In genomic region chr4:115827535-115827887, GRCm38 (mm10) we compare ENCODE assay signal across 8 mouse cellular contexts. TPM values are rescaled to one million over a fixed set of nuclear protein-coding genes. Genes with fewer than 3 reads are reported as not detected.
DNase-seq lines count a peak whose midpoint lies in the region; ATAC-seq lines count a peak whose summit lies in the region.

No protein-coding gene starts in this region.

- 4% methylated on average over 4 of the region's 4 CpGs for WGBS in liver, embryonic 15.5 days (ENCODE audit: insufficient replicate concordance)

- peaks cover 16% of the 10 kb centered on the region for H3K36me3 ChIP-seq in liver, embryonic 15.5 days (replicated peaks)

- H3K4me3 ChIP-seq in liver, embryonic 15.5 days (replicated peaks): peak overlapping the region; percentile 87

- H3K4me1 ChIP-seq in liver, embryonic 15.5 days (replicated peaks): peaks cover 84% of the 10 kb centered on the region

- no peaks in the 10 kb centered on the region for H3K27me3 ChIP-seq in liver, embryonic 15.5 days

- H3K27ac ChIP-seq in liver, embryonic 15.5 days (replicated peaks): peak overlapping the region; percentile 88

- peak; percentile 13 to 20 for DNase-seq in cerebellum, postnatal 10 days
- peak; percentile 26 for DNase-seq in thymus, postnatal 4 days
- DNase-seq in thymus, postnatal 14 days: no peak
- DNase-seq in frontal cortex, postnatal 36 days (ENCODE audit: low spot score in 2 of 2): no peak
- DNase-seq in urinary bladder, adult 2 months (ENCODE audit: low spot score): no peak

- H3K9me3 ChIP-seq in liver, embryonic 15.5 days (replicated peaks): no peaks in the 10 kb centered on the region

- peak overlapping the region; percentile 89 for H3K4me2 ChIP-seq in liver, embryonic 15.5 days

- H3K9ac ChIP-seq in liver, embryonic 15.5 days: peak overlapping the region; percentile 85

- ATAC-seq in cerebellum, adult (ENCODE audit: insufficient number of reproducible peaks, low FRiP score, low TSS enrichment): no peak
- ATAC-seq in liver, embryonic 15.5 days (ENCODE audit: insufficient read depth): no peak
- ATAC-seq in erythroid progenitor cell, adult 5-6 weeks (replicated peaks; ENCODE audit: low FRiP score, poor library complexity, severe bottlenecking): no peak

RNA-seq across cellular contexts. Expression of gene Mob3c, which starts 0.4 kb away (rescaled TPM):
- 8.0 and 8.2 TPM in 2 replicates for polyA plus RNA-seq in liver, embryonic 15.5 days (2015; fragmentation: Nextera tagmentation; extraction: Ambion mirVana)
- total RNA-seq in erythroid progenitor cell, adult 5-6 weeks (2015; ENCODE audit: low replicate concordance): 6.7 and 26.3 TPM in 2 replicates
- 1.4 and 9.2 TPM in 2 replicates for total RNA-seq in erythroid progenitor cell, adult 5-6 weeks (2017; ENCODE audit: low replicate concordance)
- polyA plus RNA-seq in urinary bladder, adult 2 months (2012; rRNA removed): 10.3 and 19.3 TPM in 2 replicates

RNA-seq across cellular contexts. Expression of gene Mknk1, which starts 11.5 kb away (rescaled TPM):
- polyA plus RNA-seq in liver, embryonic 15.5 days (2015; fragmentation: Nextera tagmentation; extraction: Ambion mirVana): 30.0 and 33.1 TPM in 2 replicates
- total RNA-seq in erythroid progenitor cell, adult 5-6 weeks (2015; ENCODE audit: low replicate concordance): 82.9 and 104 TPM in 2 replicates
- 116 and 146 TPM in 2 replicates for total RNA-seq in erythroid progenitor cell, adult 5-6 weeks (2017; ENCODE audit: low replicate concordance)
- 44.8 and 59.6 TPM in 2 replicates for polyA plus RNA-seq in urinary bladder, adult 2 months (2012; rRNA removed)

RNA-seq across cellular contexts. Expression of gene Atpaf1, which starts 42.9 kb away (rescaled TPM):
- polyA plus RNA-seq in liver, embryonic 15.5 days (2015; fragmentation: Nextera tagmentation; extraction: Ambion mirVana): 15.7 and 16.4 TPM in 2 replicates
- 4.2 and 5.8 TPM in 2 replicates for total RNA-seq in erythroid progenitor cell, adult 5-6 weeks (2015; ENCODE audit: low replicate concordance)
- total RNA-seq in erythroid progenitor cell, adult 5-6 weeks (2017; ENCODE audit: low replicate concordance): 8.1 and 14.3 TPM in 2 replicates
- polyA plus RNA-seq in urinary bladder, adult 2 months (2012; rRNA removed): 18.1 and 19.0 TPM in 2 replicates

RNA-seq across cellular contexts. Expression of gene Tex38, which starts 46.7 kb away (rescaled TPM):
- polyA plus RNA-seq in liver, embryonic 15.5 days (2015; fragmentation: Nextera tagmentation; extraction: Ambion mirVana): not detected in 2 replicates
- not detected in 2 replicates for total RNA-seq in erythroid progenitor cell, adult 5-6 weeks (2015; ENCODE audit: low replicate concordance)
- not detected in 2 replicates for total RNA-seq in erythroid progenitor cell, adult 5-6 weeks (2017; ENCODE audit: low replicate concordance)
- polyA plus RNA-seq in urinary bladder, adult 2 months (2012; rRNA removed): 0.32 and 0.34 TPM in 2 replicates

RNA-seq across cellular contexts. Expression of gene Kncn, which starts 56.7 kb away (rescaled TPM):
- not detected in 2 replicates for polyA plus RNA-seq in liver, embryonic 15.5 days (2015; fragmentation: Nextera tagmentation; extraction: Ambion mirVana)
- total RNA-seq in erythroid progenitor cell, adult 5-6 weeks (2015; ENCODE audit: low replicate concordance): not detected in 2 replicates
- not detected in 2 replicates for total RNA-seq in erythroid progenitor cell, adult 5-6 weeks (2017; ENCODE audit: low replicate concordance)
- polyA plus RNA-seq in urinary bladder, adult 2 months (2012; rRNA removed): 0.04 TPM in 1 of 2 replicates, not detected in the other

Comparison
In these comparisons a context has a peak if more than half of its experiments do, and no peak if none do; other contexts are left out.
1. DNase-seq: peak in cerebellum, postnatal 10 days (2 of 2) and thymus, postnatal 4 days (single experiment); none in thymus, postnatal 14 days (single experiment), frontal cortex, postnatal 36 days (0 of 2) and urinary bladder, adult 2 months (single experiment).